Mouse (Mus musculus): ENCODE results near the gene Tmem94.

GRCm38 (mm10) chr11:115749834-115750233 lies 15.4 kb upstream of the Tmem94 start:
- TF ChIP-seq CTCF (IDR thresholded peaks at IDR 0.05; ENCODE audit: borderline replicate concordance, control insufficient read depth, extremely low read depth, insufficient read depth, low read length, poor library complexity) (no peak), POLR2A (IDR thresholded peaks at IDR 0.05; ENCODE audit: control insufficient read depth, extremely low read depth, insufficient read depth, low read length, poor library complexity) (no peak)

All from thymus, adult 2 months (tissue).